Mouse (Mus musculus): ENCODE results near the gene Auts2.

DNA sequence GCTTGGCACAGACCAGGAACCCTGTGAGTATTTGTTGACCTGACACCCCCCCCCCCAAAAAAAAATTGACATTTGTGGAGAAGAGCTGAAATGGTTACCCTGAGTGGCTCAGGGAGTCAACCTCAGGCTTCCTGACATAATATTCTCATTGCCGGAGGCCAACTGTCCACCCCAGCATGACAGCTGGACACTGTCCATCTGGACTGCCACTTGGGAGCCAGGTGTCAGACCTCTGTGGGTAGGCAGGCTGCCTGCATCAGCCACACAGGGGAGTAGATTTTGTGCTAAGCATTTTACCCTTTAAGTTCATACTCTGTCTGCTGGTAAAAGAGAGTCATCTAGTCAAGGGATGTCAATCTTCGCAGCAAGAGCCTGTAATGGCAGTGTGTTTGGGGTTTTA, 880.5 kb downstream of the Auts2 start:
- TF ChIP-seq EP300 (IDR thresholded peaks at IDR 0.05) (no peak), CTCF (IDR thresholded peaks at IDR 0.05) (no peak)

Data from lung, postnatal 0 days (tissue).